Comparison of ENCODE assay signal across 10 mouse cellular contexts in genomic region chr7:126888852-126889251, GRCm38 (mm10). TPM values are rescaled to one million over a fixed set of nuclear protein-coding genes. Genes with fewer than 3 reads are reported as not detected.
DNase-seq lines count a peak whose midpoint lies in the region; TF ChIP-seq lines count a peak whose summit lies in the region.
"Had no signal": no experiment of that assay in that cellular context is flagged by ENCODE, and none has a peak within 500 bp of the region (broad histone marks: within the 10 kb centered on the region; RNA-seq: fewer than 3 reads in every experiment).

No protein-coding gene starts in this region.

- TF ChIP-seq CTCF in layer of hippocampus, adult 2 months (conservative IDR thresholded peaks at IDR 0.05): peak; percentile 67

- in situ Hi-C loops in ES-E14 (cut with MboI; ENCODE audit: low sequenced_read_pairs in 2 of 2, unreplicated experiment in 2 of 2): no loop called here

- no peaks in the 10 kb centered on the region for H3K9me3 ChIP-seq in ES-E14 (ENCODE audit: control insufficient read depth, insufficient read depth, low read depth, low read length)
- H3K9me3 ChIP-seq: heart, embryonic 13.5 days; midbrain, embryonic 15.5 days had no signal

- H3K4me1 ChIP-seq in ES-E14 (ENCODE audit: control insufficient read depth in 2 of 2, insufficient read depth in 2 of 2, low read length in 2 of 2, poor library complexity in 1 of 2): peaks cover 5 to 6% of the 10 kb centered on the region in 2 experiments; a peak in 2 of 4 replicates

- H3K4me3 ChIP-seq in layer of hippocampus, adult 2 months: no peak overlapping the region
- H3K4me3 ChIP-seq in ES-E14 (ENCODE audit: insufficient read depth in 1 of 2, low read depth in 1 of 2, low read length in 2 of 2, poor library complexity in 1 of 2, severe bottlenecking in 1 of 2): no peak overlapping the region
- H3K4me3 ChIP-seq: heart, embryonic 13.5 days; midbrain, embryonic 15.5 days had no signal

- H3K9ac ChIP-seq in ES-E14 (ENCODE audit: insufficient read depth, low read depth, low read length, poor library complexity, severe bottlenecking): peak overlapping the region; percentile 53; the same call in 1 of the 2 replicates
- H3K9ac ChIP-seq: heart, embryonic 13.5 days; midbrain, embryonic 15.5 days had no signal

- peak; percentile 29 for DNase-seq in adrenal gland, adult 2 months
- DNase-seq in adrenal gland, postnatal 25 days: no peak
- no peak for DNase-seq in layer of hippocampus, adult 2 months (ENCODE audit: low spot score in 2 of 2)
- DNase-seq in layer of hippocampus, postnatal 14 days (ENCODE audit: low spot score in 2 of 2): no peak
- DNase-seq in ES-E14 (ENCODE audit: low read depth, low spot score): peak; percentile 39
- DNase-seq in kidney, postnatal 36 days: peak; percentile 51 to 58
- DNase-seq in spleen, adult 12 weeks (ENCODE audit: low spot score): no peak
- no peak for DNase-seq in testis, postnatal 10 days (ENCODE audit: low spot score)

- H3K36me3 ChIP-seq in ES-E14 (ENCODE audit: control insufficient read depth, insufficient read depth, low read length, poor library complexity, severe bottlenecking): no peaks in the 10 kb centered on the region
- H3K36me3 ChIP-seq: midbrain, embryonic 15.5 days had no signal

- H3K27ac ChIP-seq in layer of hippocampus, adult 2 months: no peak overlapping the region
- H3K27ac ChIP-seq in ES-E14 (ENCODE audit: insufficient read depth, low read depth, low read length, poor library complexity, severe bottlenecking): no peak overlapping the region
- H3K27ac ChIP-seq: heart, embryonic 13.5 days; midbrain, embryonic 15.5 days had no signal

TF ChIP-seq in ES-E14, 5 proteins besides CTCF, POLR2A, EP300 and RAD21:
- TF ChIP-seq MAFK (IDR thresholded peaks at IDR 0.05; ENCODE audit: insufficient read depth, low read depth, low read length) (no peak), HCFC1 (IDR thresholded peaks at IDR 0.05; ENCODE audit: borderline replicate concordance, insufficient read depth, low read length) (no peak), ZNF384 (IDR thresholded peaks at IDR 0.05; ENCODE audit: low read depth, low read length) (no peak), CHD2 (IDR thresholded peaks at IDR 0.05; ENCODE audit: low read depth, low read length) (no peak), ZC3H11A (IDR thresholded peaks at IDR 0.05; ENCODE audit: borderline replicate concordance, low read depth, low read length) (no peak)
TF ChIP-seq in ES-E14: peak in this region for 0.

RNA-seq across cellular contexts. Expression of gene Taok2, which starts 4.3 kb away (rescaled TPM):
- total RNA-seq in adrenal gland, adult 2 months (2021): 10 to 100 TPM; 60.6 to 66.8 TPM
- 136 and 169 TPM in 2 replicates for polyA plus RNA-seq in adrenal gland, adult 2 months (2012; rRNA removed)
- 82.8 and 89.5 TPM in 2 replicates for total RNA-seq in adrenal gland, postnatal 25 days (2021)
- total RNA-seq in layer of hippocampus, adult 2 months (2021): 100 to 1,000 TPM; 154 to 163 TPM
- total RNA-seq in layer of hippocampus, postnatal 14 days (2021): 100 to 1,000 TPM; 141 to 147 TPM
- total RNA-seq in ES-E14 (2012; rRNA removed): 42.3 and 57.2 TPM in 2 replicates

RNA-seq across cellular contexts. Expression of gene Ino80e, which starts 26.7 kb away (rescaled TPM):
- 10 to 100 TPM; 42.5 to 44.5 TPM for total RNA-seq in adrenal gland, adult 2 months (2021)
- 73.8 and 75.0 TPM in 2 replicates for polyA plus RNA-seq in adrenal gland, adult 2 months (2012; rRNA removed)
- 44.4 and 50.5 TPM in 2 replicates for total RNA-seq in adrenal gland, postnatal 25 days (2021)
- total RNA-seq in layer of hippocampus, adult 2 months (2021): 10 to 100 TPM; 49.2 to 49.4 TPM
- total RNA-seq in layer of hippocampus, postnatal 14 days (2021): 10 to 100 TPM; 46.1 to 50.1 TPM
- total RNA-seq in ES-E14 (2012; rRNA removed): 68.7 and 78.7 TPM in 2 replicates

RNA-seq across cellular contexts. Expression of gene Hirip3, which starts 27.1 kb away (rescaled TPM):
- 10 to 100 TPM in 1 of 2 experiments, 1 to 10 TPM in 1; 8.2 to 16.3 TPM for total RNA-seq in adrenal gland, adult 2 months (2021)
- polyA plus RNA-seq in adrenal gland, adult 2 months (2012; rRNA removed): 1.4 and 2.9 TPM in 2 replicates
- total RNA-seq in adrenal gland, postnatal 25 days (2021): 23.2 and 39.1 TPM in 2 replicates
- total RNA-seq in layer of hippocampus, adult 2 months (2021): 10 to 100 TPM; 32.2 to 38.5 TPM
- total RNA-seq in layer of hippocampus, postnatal 14 days (2021): 10 to 100 TPM; 27.6 to 34.7 TPM
- 99.7 and 111 TPM in 2 replicates for total RNA-seq in ES-E14 (2012; rRNA removed)

RNA-seq across cellular contexts. Expression of gene Tmem219, which starts 33.9 kb away (rescaled TPM):
- 10 to 100 TPM; 28.1 to 35.4 TPM for total RNA-seq in adrenal gland, adult 2 months (2021)
- 242 and 243 TPM in 2 replicates for polyA plus RNA-seq in adrenal gland, adult 2 months (2012; rRNA removed)
- total RNA-seq in adrenal gland, postnatal 25 days (2021): 21.7 and 34.5 TPM in 2 replicates
- total RNA-seq in layer of hippocampus, adult 2 months (2021): 10 to 100 TPM; 21.4 to 23.3 TPM
- total RNA-seq in layer of hippocampus, postnatal 14 days (2021): 10 to 100 TPM; 25.2 to 27.5 TPM
- 14.7 and 25.6 TPM in 2 replicates for total RNA-seq in ES-E14 (2012; rRNA removed)

RNA-seq across cellular contexts. Expression of gene Kctd13, which starts 39.8 kb away (rescaled TPM):
- total RNA-seq in adrenal gland, adult 2 months (2021): 10 to 100 TPM; 25.9 to 26.8 TPM
- polyA plus RNA-seq in adrenal gland, adult 2 months (2012; rRNA removed): 52.0 and 52.9 TPM in 2 replicates
- total RNA-seq in adrenal gland, postnatal 25 days (2021): 31.1 and 42.7 TPM in 2 replicates
- 100 to 1,000 TPM; 164 to 166 TPM for total RNA-seq in layer of hippocampus, adult 2 months (2021)
- 100 to 1,000 TPM; 140 to 145 TPM for total RNA-seq in layer of hippocampus, postnatal 14 days (2021)
- total RNA-seq in ES-E14 (2012; rRNA removed): 13.2 and 16.2 TPM in 2 replicates

Comparison
In these comparisons a context has a peak if more than half of its experiments do, and no peak if none do; other contexts are left out.
1. DNase-seq: peak in adrenal gland, adult 2 months (single experiment), ES-E14 (single experiment) and kidney, postnatal 36 days (2 of 2); none in adrenal gland, postnatal 25 days (single experiment), layer of hippocampus, adult 2 months (0 of 2), layer of hippocampus, postnatal 14 days (0 of 2), spleen, adult 12 weeks (single experiment) and testis, postnatal 10 days (single experiment).